Mouse (Mus musculus) midbrain, postnatal 0 days (tissue): Measurements from ENCODE around the gene Ly6g6f. TPM values are rescaled to one million over a fixed set of nuclear protein-coding genes. Genes with fewer than 3 reads are reported as not detected.

ENCODE experiments used
- ATAC-seq: fragments of 200-750 bp; cut with Nextera tagmentation; 2 replicates; pipeline ENCODE4 v1.8.0; 2017; ENCODE audit warnings: moderate number of reproducible peaks, mild to moderate bottlenecking, moderate TSS enrichment, moderate library complexity; ENCODE audit not compliant: low FRiP score
- DNase-seq: peaks from one replicate; pipeline ENCODE4 v3.0.0-alpha.2; 2015; ENCODE audit warnings: low spot score
- H3K27ac ChIP-seq: fragments of 300-500 bp; sonication (generic); 2 replicates; pipeline ENCODE4 v1.5.1; 2014; ENCODE audit warnings: low read depth, mild to moderate bottlenecking, low read length, mixed read lengths
- H3K27me3 ChIP-seq: fragments of 300-500 bp; sonication (generic); 2 replicates; pipeline ENCODE4 v1.6.1; 2014; ENCODE audit warnings: low read length, control low read depth, mixed read lengths; ENCODE audit not compliant: insufficient read depth
- H3K36me3 ChIP-seq: fragments of 300-500 bp; sonication (generic); 2 replicates; pipeline ENCODE4 v1.6.1; 2014; ENCODE audit warnings: low read length, control low read depth, mixed read lengths; ENCODE audit not compliant: insufficient read depth
- H3K4me1 ChIP-seq: fragments of 300-500 bp; sonication (generic); 2 replicates; pipeline ENCODE4 v1.6.1; 2014; ENCODE audit warnings: mild to moderate bottlenecking, control low read depth, antibody characterized with exemption, low read length, mixed read lengths; ENCODE audit not compliant: insufficient read depth
- H3K4me2 ChIP-seq: fragments of 300-500 bp; sonication (generic); 2 replicates; pipeline ENCODE4 v1.6.1; 2014; ENCODE audit warnings: low read depth, mild to moderate bottlenecking, low read length, mixed read lengths; ENCODE audit not compliant: poor library complexity, severe bottlenecking
- H3K4me3 ChIP-seq: fragments of 300-500 bp; sonication (generic); 2 replicates; pipeline ENCODE4 v1.5.1; 2014; ENCODE audit warnings: low read depth, mild to moderate bottlenecking, low read length, moderate library complexity
- H3K9ac ChIP-seq: fragments of 300-500 bp; sonication (generic); replicated peaks from 2 replicates; pipeline ENCODE4 v1.6.1; 2014; ENCODE audit warnings: mild to moderate bottlenecking, low read length, moderate library complexity, mixed read lengths; ENCODE audit not compliant: poor library complexity, severe bottlenecking
- H3K9me3 ChIP-seq: fragments of 300-500 bp; sonication (generic); 2 replicates; pipeline ENCODE4 v1.6.1; 2016; ENCODE audit warnings: low read length, control low read depth
- CTCF ChIP-seq: IDR thresholded peaks from 2 replicates; pipeline ENCODE4 v1.5.1; 2016; ENCODE audit warnings: antibody characterized with exemption, mild to moderate bottlenecking
- WGBS: fragments of 180-500 bp; shearing (Covaris S2); extraction: QIAGEN DNeasy Blood & Tissue Kit; methylation state at CpG from one replicate; pipeline ENCODE4 v1.1.7; 2014; 5-methylcytosine and 5-hydroxymethylcytosine counted together
- polyA plus RNA-seq: library from polyadenylated mRNA; unstranded; fragments of >200 nt; fragmentation: Nextera tagmentation; extraction: Ambion mirVana; gene quantifications from 2 replicates; pipeline ENCODE4 v1.2.1, GENCODE M21; 2015
- total RNA-seq: library from RNA; depleted of rRNA; stranded (reverse); fragments of >200 nt; gene quantifications from 2 replicates; pipeline ENCODE4 v1.2.3, GENCODE M21; 2014; rRNA removed

Gene Ly6g6f
- total RNA-seq (not detected in 2 replicates), polyA plus RNA-seq (not detected in 2 replicates)

DNA sequence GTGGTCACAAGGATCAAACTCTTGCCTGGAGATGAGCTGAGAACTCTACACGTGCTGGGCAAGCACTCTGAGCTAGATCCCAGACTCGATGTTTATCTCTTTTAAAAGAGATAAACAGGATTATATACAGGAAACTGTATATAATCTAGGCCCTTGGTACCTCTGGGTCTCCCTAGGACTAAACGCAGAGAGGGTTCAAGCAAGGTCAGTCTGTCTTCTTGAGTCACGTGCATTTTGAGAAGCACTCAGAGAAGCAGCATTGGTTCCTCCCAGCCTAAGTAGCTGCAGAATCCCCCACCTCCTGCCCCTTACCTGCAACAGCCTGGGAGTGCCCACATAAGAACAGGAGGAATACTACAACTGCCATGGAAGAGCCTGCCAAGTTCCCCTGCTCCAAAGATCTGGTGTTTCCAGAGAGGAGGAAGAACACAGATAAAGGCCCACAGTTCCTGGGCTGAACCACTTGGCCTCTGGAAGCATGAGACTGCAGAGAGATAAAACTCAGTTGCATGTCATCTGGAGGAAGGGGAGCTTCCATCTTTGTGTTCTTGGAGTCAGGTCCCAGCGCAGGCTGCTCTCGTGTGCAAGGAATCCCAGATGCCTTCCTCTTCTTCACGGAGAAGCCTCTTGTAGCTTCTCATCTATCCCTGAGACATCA lies at the start of gene Ly6g6f:
Gene Ly6g6f (minus strand): TSS at position 403 of the 658 bp plus-strand sequence.
- H3K4me1 ChIP-seq, result 0 out of 2 replicates have a peak, but pooled peaks cover 4% of the 10 kb centered on the region
- no peak within 1 kb of the TSS for H3K27ac ChIP-seq
- H3K9me3 ChIP-seq, result no peaks in the 10 kb centered on the region
- H3K27me3 ChIP-seq, result no peaks in the 10 kb centered on the region
- no peak for TF ChIP-seq CTCF
- H3K36me3 ChIP-seq, result no peaks in the 10 kb centered on the region
- ATAC-seq (no peak), DNase-seq (no peak)
- no peak within 1 kb of the TSS for H3K9ac ChIP-seq
- no peak within 1 kb of the TSS for H3K4me2 ChIP-seq
- no peak within 1 kb of the TSS for H3K4me3 ChIP-seq
- WGBS, result 84% methylated on average over 7 of the region's 7 CpGs

DNA sequence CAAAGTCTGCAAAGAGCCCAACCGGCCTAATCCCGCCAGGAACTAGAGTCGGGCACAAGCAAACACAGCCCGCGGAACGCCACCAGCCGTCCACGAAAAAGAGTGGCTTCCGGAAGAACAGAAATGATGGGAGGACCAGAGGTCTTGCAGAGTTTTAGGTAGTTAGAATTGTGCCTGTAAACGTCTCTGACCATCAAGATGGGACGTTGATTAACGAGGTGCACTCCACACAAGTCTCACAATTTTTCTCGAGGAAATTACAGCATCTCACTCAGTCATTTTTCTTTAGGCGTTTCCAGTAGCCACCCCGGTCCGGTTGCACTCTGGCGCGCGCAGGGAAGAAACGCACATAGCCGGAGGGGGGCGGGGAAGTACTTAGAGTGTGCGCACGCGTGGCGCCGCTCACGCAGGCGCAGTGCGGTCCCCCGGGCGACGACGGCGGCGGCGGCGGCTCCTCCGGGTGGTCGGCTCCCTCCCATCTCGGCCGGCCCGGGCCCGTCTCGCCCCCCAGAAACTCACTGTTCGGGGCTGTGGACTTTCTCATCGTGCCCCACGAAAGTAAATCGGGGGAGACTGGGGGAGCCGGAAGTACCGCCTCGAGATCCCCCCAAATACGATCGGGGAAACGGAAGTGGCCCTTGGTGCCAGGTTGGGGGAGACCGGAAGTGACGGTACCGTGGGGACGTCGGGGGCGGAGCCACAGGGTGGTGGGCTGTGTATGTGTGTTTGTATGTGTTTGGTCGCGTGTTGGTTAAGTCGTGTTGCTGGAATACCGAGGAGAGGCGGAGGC lies 49.6 kb upstream of the Ly6g6f start, which contains the start of gene Bag6:
Gene Bag6 (plus strand): TSS at position 378 of the 790 bp plus-strand sequence.
- peaks cover 21% of the 10 kb centered on the region for H3K36me3 ChIP-seq
- no peaks in the 10 kb centered on the region for H3K27me3 ChIP-seq
- no peaks in the 10 kb centered on the region for H3K9me3 ChIP-seq
- DNase-seq, result peak; percentile 96
- H3K27ac ChIP-seq, result peak within 1 kb of the TSS; percentile 96
- H3K4me2 ChIP-seq, result peak within 1 kb of the TSS; percentile 79
- H3K9ac ChIP-seq, result peak within 1 kb of the TSS; percentile 64
- H3K4me1 ChIP-seq, result no peaks in the 10 kb centered on the region
- H3K4me3 ChIP-seq, result peak within 1 kb of the TSS; percentile 63
- TF ChIP-seq CTCF, result peak; percentile 17
- WGBS, result 1% methylated on average over 66 of the region's 66 CpGs
- peak; percentile 94 for ATAC-seq

DNA sequence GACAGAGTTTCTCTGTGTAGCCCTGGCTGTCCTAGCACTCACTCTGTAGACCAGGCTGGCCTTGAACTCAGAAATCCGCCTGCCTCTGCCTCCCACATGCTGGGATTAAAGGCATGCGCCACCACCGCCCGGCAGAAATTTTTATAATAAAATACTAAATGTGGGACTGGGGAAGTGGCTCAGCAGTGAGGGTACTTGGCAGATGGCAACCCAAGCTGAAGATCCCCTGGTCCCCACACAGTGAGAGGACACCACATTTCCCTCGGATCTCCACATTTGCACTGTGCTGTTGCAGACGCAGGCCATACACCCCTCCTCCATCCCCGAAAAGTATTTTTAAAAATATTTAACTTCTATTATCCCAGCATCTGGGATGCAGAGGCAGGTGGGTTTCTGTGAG lies 48.1 kb upstream of the Ly6g6f start:
- no peak for TF ChIP-seq CTCF
- Histone ChIP-seq H3K4me3 (no peak overlapping the region), H3K9ac (no peak overlapping the region), H3K27me3 (no peaks in the 10 kb centered on the region), H3K27ac (no peak overlapping the region), H3K4me1 (no peaks in the 10 kb centered on the region), H3K9me3 (no peaks in the 10 kb centered on the region), H3K4me2 (no peak overlapping the region), H3K36me3 (peaks cover 10% of the 10 kb centered on the region)
- DNase-seq, result no peak
- WGBS, result 87% methylated on average over 7 of the region's 7 CpGs
- ATAC-seq, result no peak

DNA sequence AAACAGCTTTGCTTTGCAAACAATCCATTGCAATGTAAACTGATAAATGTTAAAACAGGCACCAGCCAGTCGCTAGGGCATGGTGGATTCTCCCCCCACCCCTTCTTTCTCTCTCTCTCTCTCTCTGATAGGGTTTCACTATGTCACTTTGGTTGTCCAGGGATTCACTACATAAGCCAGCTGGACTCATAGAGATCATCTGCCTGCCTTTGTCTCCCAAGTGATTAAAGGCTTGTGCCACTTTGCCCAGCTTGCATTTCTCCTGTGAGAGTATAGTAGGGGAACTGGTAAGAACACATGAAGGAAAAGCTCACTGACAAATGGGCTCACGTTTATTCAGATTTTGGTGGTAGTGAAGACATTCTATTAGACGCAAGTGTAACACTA lies 46.8 kb upstream of the Ly6g6f start:
- Histone ChIP-seq H3K9me3 (no peaks in the 10 kb centered on the region), H3K36me3 (0 out of 2 replicates have a peak, but pooled peaks cover 7% of the 10 kb centered on the region), H3K27ac (no peak overlapping the region), H3K9ac (no peak overlapping the region), H3K4me3 (no peak overlapping the region), H3K4me2 (no peak overlapping the region), H3K27me3 (no peaks in the 10 kb centered on the region), H3K4me1 (peaks cover 6% of the 10 kb centered on the region)
- 78% methylated on average over 3 of the region's 3 CpGs for WGBS
- no peak for ATAC-seq
- no peak for TF ChIP-seq CTCF
- no peak for DNase-seq

DNA sequence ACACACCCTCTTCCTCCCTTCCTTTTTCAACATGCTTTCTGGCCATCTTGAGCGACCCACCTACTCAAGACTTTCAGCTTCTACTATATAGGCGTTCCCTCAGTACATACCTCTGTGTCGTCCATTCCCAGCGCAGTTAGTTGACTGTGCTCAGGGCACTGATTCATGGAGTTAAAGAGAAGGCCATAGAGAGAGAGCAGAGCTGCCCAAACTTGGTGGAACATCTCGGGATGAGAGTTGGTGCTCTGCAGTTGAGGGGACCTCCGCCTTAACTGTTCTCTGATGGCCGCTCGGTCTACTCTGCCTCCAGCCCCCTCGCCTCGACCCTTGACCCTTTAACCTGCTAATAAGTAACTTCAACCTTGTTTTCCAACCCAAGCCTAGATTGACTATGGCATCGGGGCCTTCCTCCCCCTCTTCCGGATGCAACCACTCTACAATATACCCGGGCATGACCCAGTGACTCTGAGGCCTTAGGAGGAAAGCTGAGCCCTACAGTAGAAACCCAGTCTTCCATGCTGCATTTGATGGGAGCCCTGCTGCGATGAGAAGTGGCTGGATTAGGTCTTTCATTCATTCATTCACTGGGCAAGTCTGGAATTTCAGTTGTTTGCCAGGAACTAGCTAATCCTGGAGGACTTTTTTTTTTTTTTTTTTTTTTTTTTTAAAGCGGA lies 46.2 kb upstream of the Ly6g6f start, which contains the start of gene Apom:
Gene Apom (minus strand): TSS at position 551 of the 674 bp plus-strand sequence.
- no peak within 1 kb of the TSS for H3K27ac ChIP-seq
- H3K4me3 ChIP-seq, result no peak within 1 kb of the TSS
- no peaks in the 10 kb centered on the region for H3K27me3 ChIP-seq
- no peak for ATAC-seq
- WGBS, result 86% methylated on average over 15 of the region's 15 CpGs
- no peak for DNase-seq
- H3K36me3 ChIP-seq, result 0 out of 2 replicates have a peak, but pooled peaks cover 7% of the 10 kb centered on the region
- H3K9me3 ChIP-seq, result no peaks in the 10 kb centered on the region
- H3K9ac ChIP-seq, result no peak within 1 kb of the TSS
- no peak for TF ChIP-seq CTCF
- H3K4me2 ChIP-seq, result no peak within 1 kb of the TSS
- H3K4me1 ChIP-seq, result peaks cover 12% of the 10 kb centered on the region
